Mouse (Mus musculus): Measurements from ENCODE around the gene Dars. TPM values are rescaled to one million over a fixed set of nuclear protein-coding genes. Genes with fewer than 3 reads are reported as not detected.
"Not testable (repeated sequence)": the region's sequence is repeated elsewhere in the genome, so short reads cannot be mapped to it uniquely, and the experiment has no call there.

Gene Dars
- polyA plus RNA-seq, 1 experiment from 2014 or later, result 216 TPM

GRCm38 (mm10) chr1:128319266-128319665 lies 97.9 kb downstream of the Dars start:
- not testable (repeated sequence) for H3K27ac ChIP-seq (replicated peaks); H3K4me1 ChIP-seq; H3K9me3 ChIP-seq (replicated peaks); H3K27me3 ChIP-seq (ENCODE audit: low read depth, poor library complexity, severe bottlenecking); H3K4me3 ChIP-seq; DNase-seq (ENCODE audit: low spot score)
- peaks cover 12% of the 10 kb centered on the region for H3K36me3 ChIP-seq
- 81% methylated on average over 6 of the region's 6 CpGs for WGBS

- no peak overlapping the region for H3K4me3 ChIP-seq
- no peaks in the 10 kb centered on the region for H3K9me3 ChIP-seq (replicated peaks)
- WGBS, result 79% methylated on average over 4 of the region's 4 CpGs
- H3K36me3 ChIP-seq, result peaks cover 13% of the 10 kb centered on the region; the same call in 1 of the 2 replicates
- no peak overlapping the region for H3K27ac ChIP-seq (replicated peaks)
- H3K4me1 ChIP-seq, result no peaks in the 10 kb centered on the region
- no peak for DNase-seq (ENCODE audit: low spot score)
- no peaks in the 10 kb centered on the region for H3K27me3 ChIP-seq (ENCODE audit: low read depth, poor library complexity, severe bottlenecking)
Measured at GRCm38 (mm10) chr1:128314665-128315064, 102.5 kb downstream of the Dars start.

Other genes with a start within 250 kb of the Dars start
- gene Ubxn4, start 173.4 kb downstream of the Dars start, polyA plus RNA-seq (2016; fragmentation: Nextera tagmentation; extraction: Ambion mirVana), result 63.4 and 64.7 TPM in 2 replicates
- gene Lct, start 89.0 kb downstream of the Dars start, polyA plus RNA-seq (2016; fragmentation: Nextera tagmentation; extraction: Ambion mirVana), result 0.19 and 0.21 TPM in 2 replicates
- gene Mcm6, start 57.7 kb downstream of the Dars start, polyA plus RNA-seq (2016; fragmentation: Nextera tagmentation; extraction: Ambion mirVana), result 330 and 373 TPM in 2 replicates
- gene Cxcr4, start 174.9 kb upstream of the Dars start, polyA plus RNA-seq (2016; fragmentation: Nextera tagmentation; extraction: Ambion mirVana), result 18.6 and 20.2 TPM in 2 replicates